Mouse (Mus musculus): ENCODE results near the gene Cd28. TPM values are rescaled to one million over a fixed set of nuclear protein-coding genes. Genes with fewer than 3 reads are reported as not detected.

Cd28 gene
- total and polyA plus RNA-seq, 3 experiments, result 1.0 to 4.4 (median 1.8) TPM

DNA sequence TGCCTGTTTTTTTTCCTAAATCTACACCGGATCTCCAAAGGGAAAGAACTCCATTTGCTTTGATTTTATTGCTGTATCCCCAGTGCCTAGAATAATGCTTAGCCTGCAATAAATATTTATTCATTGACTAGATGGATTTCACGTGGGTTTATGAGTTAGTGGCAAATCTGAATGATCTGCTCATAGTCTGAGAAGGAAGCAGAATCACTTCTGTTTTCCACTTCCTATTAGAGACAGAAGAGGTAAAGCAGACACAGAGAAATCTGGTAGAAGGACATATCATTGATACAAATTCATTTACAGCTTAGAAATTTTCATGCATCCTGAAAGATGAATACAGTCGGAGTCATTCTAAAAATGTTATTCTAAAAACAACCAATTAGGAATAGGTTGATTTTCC is 56.6 kb downstream of the Cd28 start:
- peak; percentile 16 for DNase-seq (ENCODE audit: extremely low read depth)
- H3K36me3 ChIP-seq (replicated peaks in 1 of 2; ENCODE audit: control insufficient read depth in 1 of 2, insufficient read depth in 1 of 2, low read length in 1 of 2), result no peaks in the 10 kb centered on the region
- no peaks in the 10 kb centered on the region for H3K9me3 ChIP-seq (replicated peaks; ENCODE audit: low read length)
- H3K9ac ChIP-seq (ENCODE audit: insufficient read depth, low read depth), result no peak overlapping the region
- TF ChIP-seq SMC3 (IDR thresholded peaks at IDR 0.05; ENCODE audit: low read depth, low read length), result no peak
- TF ChIP-seq E2F4 (IDR thresholded peaks at IDR 0.05; ENCODE audit: insufficient replicate concordance, low read depth, low read length), result no peak
- no peak for TF ChIP-seq HCFC1 (IDR thresholded peaks at IDR 0.05; ENCODE audit: low read depth, low read length)
- TF ChIP-seq SIN3A (IDR thresholded peaks at IDR 0.05; ENCODE audit: low read length), result no peak
- TF ChIP-seq CHD2 (IDR thresholded peaks at IDR 0.05; ENCODE audit: low read length), result no peak
- TF ChIP-seq NRF1 (IDR thresholded peaks at IDR 0.05; ENCODE audit: low read depth, low read length), result no peak
- TF ChIP-seq ZC3H11A (IDR thresholded peaks at IDR 0.05; ENCODE audit: low read depth, low read length), result no peak
- TF ChIP-seq TBP (conservative IDR thresholded peaks at IDR 0.05; ENCODE audit: low read depth, low read length), result no peak
- no peak for TF ChIP-seq MEF2A (IDR thresholded peaks at IDR 0.05; ENCODE audit: borderline replicate concordance, low read depth, low read length)
- TF ChIP-seq MAX (IDR thresholded peaks at IDR 0.05; ENCODE audit: low read length), result no peak
- TF ChIP-seq JUND (conservative IDR thresholded peaks at IDR 0.05; ENCODE audit: low read depth, low read length), result no peak
- TF ChIP-seq IRF4 (IDR thresholded peaks at IDR 0.05; ENCODE audit: low read depth, low read length), result peak; percentile 46
- no peak for TF ChIP-seq UBTF (IDR thresholded peaks at IDR 0.05; ENCODE audit: low read depth, low read length)
- no peak for TF ChIP-seq KAT2A (IDR thresholded peaks at IDR 0.05; ENCODE audit: insufficient replicate concordance, low read length)
- TF ChIP-seq TCF12 (IDR thresholded peaks at IDR 0.05; ENCODE audit: low read depth, low read length), result no peak
- TF ChIP-seq BHLHE40 (IDR thresholded peaks at IDR 0.05; ENCODE audit: low read depth, low read length), result no peak
- TF ChIP-seq MXI1 (IDR thresholded peaks at IDR 0.05; ENCODE audit: low read depth, low read length), result no peak
- TF ChIP-seq MAZ (IDR thresholded peaks at IDR 0.05; ENCODE audit: low read depth, low read length), result no peak
- 0 out of 2 replicates have a peak, but pooled peaks have one; percentile 12 for TF ChIP-seq JUN (IDR thresholded peaks at IDR 0.05; ENCODE audit: insufficient read depth, low read depth, low read length)
- TF ChIP-seq NELFE (IDR thresholded peaks at IDR 0.05; ENCODE audit: low read depth, low read length), result no peak
- TF ChIP-seq ZNF384 (IDR thresholded peaks at IDR 0.05; ENCODE audit: low read depth, low read length), result no peak
- TF ChIP-seq MYC (IDR thresholded peaks at IDR 0.05; ENCODE audit: low read depth, low read length), result no peak
- no peak for TF ChIP-seq ZMIZ1 (IDR thresholded peaks at IDR 0.05; ENCODE audit: low read depth, low read length)
- no peak for TF ChIP-seq GABPA (IDR thresholded peaks at IDR 0.05; ENCODE audit: insufficient replicate concordance, low read depth, low read length)
- TF ChIP-seq CHD1 (IDR thresholded peaks at IDR 0.05; ENCODE audit: low read depth, low read length), result no peak
- TF ChIP-seq MAFK (IDR thresholded peaks at IDR 0.05; ENCODE audit: insufficient replicate concordance, low read length), result 0 out of 2 replicates have a peak, but pooled peaks have one; percentile 49
- no peak for TF ChIP-seq POLR2A (IDR thresholded peaks at IDR 0.05; ENCODE audit: low read depth, low read length)
- TF ChIP-seq RCOR1 (conservative IDR thresholded peaks at IDR 0.05; ENCODE audit: low read depth, low read length), result no peak
- TF ChIP-seq EP300 (IDR thresholded peaks at IDR 0.05; ENCODE audit: low read length), result peak; percentile 82
- TF ChIP-seq POLR2AphosphoS2 (IDR thresholded peaks at IDR 0.05; ENCODE audit: low read depth, low read length), result no peak
- no peak for TF ChIP-seq USF2 (conservative IDR thresholded peaks at IDR 0.05; ENCODE audit: low read depth, low read length)
- TF ChIP-seq USF1 (IDR thresholded peaks at IDR 0.05; ENCODE audit: low read depth, low read length), result no peak
- TF ChIP-seq RAD21 (IDR thresholded peaks at IDR 0.05; ENCODE audit: low read depth, low read length), result no peak
- TF ChIP-seq CTCF (conservative IDR thresholded peaks at IDR 0.05 in 1 of 2, IDR thresholded peaks at IDR 0.05 in 1 of 2; ENCODE audit: low read depth in 2 of 2, low read length in 2 of 2), result no peak
- TF ChIP-seq ELF1 (IDR thresholded peaks at IDR 0.05; ENCODE audit: low read depth, low read length), result 0 out of 2 replicates have a peak, but pooled peaks have one; percentile 8
- no peak for TF ChIP-seq ETS1 (conservative IDR thresholded peaks at IDR 0.05; ENCODE audit: low read depth, low read length)
- TF ChIP-seq PAX5 (IDR thresholded peaks at IDR 0.05; ENCODE audit: low read length), result no peak
- TF ChIP-seq ZKSCAN1 (IDR thresholded peaks at IDR 0.05; ENCODE audit: borderline replicate concordance, low read depth, low read length), result no peak
- no peaks in the 10 kb centered on the region for H3K79me2 ChIP-seq (replicated peaks; ENCODE audit: control insufficient read depth, extremely low read depth, insufficient read depth, poor library complexity, severe bottlenecking)
- peaks cover 8 to 16% of the 10 kb centered on the region in 2 experiments for H3K4me1 ChIP-seq (ENCODE audit: control insufficient read depth in 1 of 2, insufficient read depth in 2 of 2)
- in situ Hi-C loops (cut with MboI; ENCODE audit: low pct_ligation_motif_present, low pct_unique_long_range_greater_than_20kb, low sequenced_read_pairs) (no loop called here), dilution Hi-C loops (cut with MboI; ENCODE audit: extremely low pct_ligation_motif_present, extremely low pct_unique_long_range_greater_than_20kb, low sequenced_read_pairs) (no loop called here)
- H3K4me3 ChIP-seq (replicated peaks in 1 of 3; ENCODE audit: low read depth in 2 of 3, low read length in 2 of 3, poor library complexity in 1 of 3), result no peak overlapping the region
- H3K27ac ChIP-seq (ENCODE audit: insufficient read depth, low read depth), result no peak overlapping the region
- H3K27me3 ChIP-seq (replicated peaks), result no peaks in the 10 kb centered on the region
- H3K4me2 ChIP-seq (ENCODE audit: insufficient read depth, low read depth, poor library complexity, severe bottlenecking), result no peak overlapping the region
